Mouse (Mus musculus) layer of hippocampus, adult 11-12 months (tissue): ENCODE measurements around the gene Zfp536.

Experiments
- DNase-seq: peaks from one replicate; pipeline ENCODE4 v3.0.0; 2022; ENCODE audit warnings: low spot score

Zfp536 gene

GRCm38 (mm10) chr7:37689561-37690305 lies 83.7 kb downstream of the Zfp536 start:
- DNase-seq = no peak

GRCm38 (mm10) chr7:37689107-37689511 lies 84.3 kb downstream of the Zfp536 start:
- no peak for DNase-seq

- DNase-seq = no peak
These were observed 87.1 kb downstream of the Zfp536 start for GRCm38 (mm10) chr7:37686366-37686765.

- no peak for DNase-seq
These were observed 88.2 kb downstream of the Zfp536 start for GRCm38 (mm10) chr7:37685247-37685646.

- no peak for DNase-seq
These were observed 92.1 kb downstream of the Zfp536 start for GRCm38 (mm10) chr7:37681335-37681734.

GRCm38 (mm10) chr7:37663676-37664365 lies 109.6 kb downstream of the Zfp536 start:
- no peak for DNase-seq

- no peak for DNase-seq
These were observed 124.8 kb downstream of the Zfp536 start for GRCm38 (mm10) chr7:37648671-37649070.

- peak; percentile 29 for DNase-seq
These were observed 125.4 kb downstream of the Zfp536 start for GRCm38 (mm10) chr7:37647917-37648615.

GRCm38 (mm10) chr7:37639740-37640397 lies 133.6 kb downstream of the Zfp536 start:
- no peak for DNase-seq

- DNase-seq = no peak
These were observed 138.6 kb downstream of the Zfp536 start for GRCm38 (mm10) chr7:37634812-37635211.

GRCm38 (mm10) chr7:37630410-37630809 lies 143.0 kb downstream of the Zfp536 start:
- DNase-seq = no peak

- peak; percentile 43 for DNase-seq
These were observed 145.4 kb downstream of the Zfp536 start for GRCm38 (mm10) chr7:37627897-37628510.

- no peak for DNase-seq
These were observed 147.7 kb downstream of the Zfp536 start for GRCm38 (mm10) chr7:37625758-37626157.

- no peak for DNase-seq
These were observed 148.6 kb downstream of the Zfp536 start for GRCm38 (mm10) chr7:37624759-37625340.

- DNase-seq = peak; percentile 72
These were observed 149.3 kb downstream of the Zfp536 start for GRCm38 (mm10) chr7:37623903-37624758.

GRCm38 (mm10) chr7:37619254-37619653 lies 154.2 kb downstream of the Zfp536 start:
- DNase-seq = no peak

- no peak for DNase-seq
These were observed 155.6 kb downstream of the Zfp536 start for GRCm38 (mm10) chr7:37617880-37618279.

- no peak for DNase-seq
These were observed 157.5 kb downstream of the Zfp536 start for GRCm38 (mm10) chr7:37615932-37616331.

GRCm38 (mm10) chr7:37614381-37614780 lies 159.1 kb downstream of the Zfp536 start:
- peak; percentile 12 for DNase-seq

- DNase-seq = no peak
These were observed 164.9 kb downstream of the Zfp536 start for GRCm38 (mm10) chr7:37608556-37608955.

- no peak for DNase-seq
These were observed 165.5 kb downstream of the Zfp536 start for GRCm38 (mm10) chr7:37607906-37608305.
